Mouse (Mus musculus) spleen, postnatal 36 days (tissue): ENCODE data around the gene Ccdc9b.

Source experiments
- DNase-seq, 2 experiments: peaks; one replicate each; pipeline ENCODE4 v3.0.0; 2022; ENCODE audit warnings: low spot score in 2 of 2, mixed read lengths in 1 of 2

Gene Ccdc9b

DNA sequence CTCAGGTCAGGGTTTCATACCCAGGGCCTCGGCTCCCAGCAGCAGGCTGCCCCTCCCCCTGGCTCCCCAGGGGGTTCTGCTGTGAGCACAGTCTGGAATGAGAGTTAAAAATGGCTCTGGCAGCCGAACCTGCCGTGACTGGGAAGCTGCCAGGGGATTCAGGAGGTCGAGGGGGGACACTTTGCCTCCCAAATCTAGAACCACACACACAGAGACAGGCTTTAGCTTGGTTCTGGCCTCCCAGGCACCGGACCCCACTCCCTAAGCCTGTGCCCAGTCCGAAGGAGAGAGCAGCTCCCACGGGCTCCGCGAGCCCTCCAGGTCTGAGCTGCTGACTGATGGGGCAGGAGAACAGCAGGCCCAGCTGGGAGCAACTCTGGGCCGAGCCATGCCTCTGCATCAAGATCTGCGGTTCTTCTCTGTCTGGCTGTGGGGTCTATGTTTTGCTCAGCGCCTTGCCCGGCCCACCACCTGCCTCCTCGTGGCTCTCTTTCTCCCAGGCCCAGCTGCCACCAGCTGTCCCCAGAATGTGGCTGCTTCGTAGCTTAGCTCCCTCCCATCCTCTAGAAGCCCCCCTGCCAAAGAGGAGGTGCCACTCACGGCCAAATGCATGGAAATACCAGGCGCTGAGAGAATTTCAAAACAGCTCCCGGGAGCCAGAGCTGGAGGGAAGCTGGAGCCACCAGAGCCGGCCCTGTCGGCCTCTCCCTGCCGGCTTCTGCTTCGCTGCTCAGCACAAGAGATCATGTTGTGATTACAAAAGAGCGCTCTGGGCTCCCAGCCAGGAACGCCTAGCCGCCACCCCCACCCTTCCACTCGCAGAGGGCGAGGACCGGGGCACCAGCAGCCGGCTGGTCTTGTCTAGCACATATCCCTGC is at the start of gene Ccdc9b:
Ccdc9b (minus strand) TSS at position 756 of the 878 bp plus-strand sequence.
- DNase-seq: peak; percentile 67 to 70

DNA sequence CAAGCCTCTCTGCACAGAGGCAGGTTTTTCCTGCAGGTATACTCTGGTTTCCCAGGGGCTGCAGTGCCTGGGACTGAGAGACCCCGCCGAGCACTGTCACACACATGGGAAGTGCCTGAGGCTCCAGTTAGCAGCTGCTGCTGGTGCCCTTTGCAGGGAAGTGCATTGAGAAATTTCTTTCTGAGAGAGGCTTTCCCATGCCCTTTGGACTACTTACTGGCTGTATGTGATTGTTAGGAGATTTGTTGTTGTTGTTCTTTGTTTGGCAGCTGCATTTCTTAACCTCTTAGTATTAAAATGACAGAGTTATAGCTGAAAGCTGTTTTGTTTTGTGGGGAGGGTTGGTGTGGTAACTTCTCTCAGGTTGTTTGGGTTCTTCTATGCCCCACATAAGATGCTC is 48.4 kb upstream of the Ccdc9b start:
- DNase-seq: no peak

DNA sequence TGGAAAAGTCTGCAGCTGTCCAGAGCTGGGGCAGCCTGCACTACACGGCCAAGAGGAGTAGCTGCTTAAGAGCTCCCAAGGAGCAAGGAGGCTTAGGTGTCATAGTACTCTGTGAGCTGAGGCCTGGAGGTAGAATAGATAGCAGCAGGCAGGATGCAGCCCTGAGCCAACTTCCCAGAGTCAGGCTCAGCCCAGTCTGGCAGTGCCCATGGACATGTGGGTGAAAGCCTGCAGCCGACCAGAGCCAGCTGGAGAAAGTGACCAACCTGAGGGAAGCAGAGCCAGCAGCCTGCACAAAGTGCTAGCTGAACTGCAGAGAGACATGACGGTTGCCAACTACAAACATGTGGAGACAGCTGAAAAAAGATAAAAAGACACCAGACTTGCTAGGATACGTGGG is 44.4 kb upstream of the Ccdc9b start:
- no peak for DNase-seq

DNA sequence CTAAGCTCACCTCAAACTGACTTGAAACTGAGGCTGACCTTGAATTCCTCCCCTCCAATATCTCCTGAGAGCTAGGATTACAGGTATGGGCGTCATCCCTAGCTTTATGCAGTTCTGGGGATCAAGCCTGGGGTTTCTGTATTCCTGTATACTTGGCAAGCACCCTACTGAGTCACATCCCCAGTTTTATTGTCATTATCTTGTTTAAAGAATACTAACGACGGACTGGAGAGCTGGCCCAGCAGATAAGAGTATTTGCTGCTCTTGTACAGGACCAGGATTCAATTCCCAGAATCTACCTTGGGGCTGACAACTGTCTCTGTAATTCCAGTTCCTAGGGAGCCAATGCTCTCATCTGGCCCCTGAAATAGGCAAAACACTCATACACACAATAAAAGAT is 43.3 kb upstream of the Ccdc9b start:
- no peak for DNase-seq

DNA sequence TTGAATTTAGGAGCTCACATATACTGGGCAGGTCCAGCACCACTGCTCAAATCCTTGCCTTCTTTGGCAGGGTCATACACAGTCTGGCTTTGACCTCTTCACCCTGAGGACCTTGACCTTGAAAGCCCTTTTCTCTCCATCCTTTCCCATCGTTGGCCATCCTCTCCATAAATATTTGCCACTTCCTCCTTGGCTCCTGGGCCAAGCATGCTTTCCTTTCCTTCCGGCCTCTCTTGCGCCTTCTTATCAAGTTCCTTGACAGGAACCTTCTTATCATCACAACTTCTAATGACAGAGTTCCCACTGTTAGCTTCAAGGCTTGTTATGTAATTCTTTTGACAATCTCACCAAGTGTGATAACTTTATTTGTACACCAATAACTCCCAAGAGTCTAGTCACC is 42.7 kb upstream of the Ccdc9b start:
- DNase-seq: no peak

DNA sequence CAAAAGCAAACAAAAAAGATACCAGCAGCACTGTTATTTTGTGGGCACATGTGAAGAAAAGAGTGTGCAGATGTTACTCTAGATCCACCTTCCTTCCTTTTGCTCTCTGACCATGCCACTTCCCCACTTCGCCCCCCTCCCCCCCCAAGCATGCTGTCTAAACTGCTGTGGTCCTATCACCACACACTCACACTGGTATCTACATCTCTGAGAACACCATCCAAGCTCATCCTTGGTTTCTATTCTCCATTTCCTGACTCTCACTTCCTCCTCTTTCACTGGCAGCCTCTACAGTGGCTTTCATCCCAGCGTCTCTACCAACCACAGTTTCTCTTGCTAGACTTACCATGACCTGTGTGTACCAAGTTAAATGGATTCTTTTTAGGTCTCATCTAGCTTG is 42.0 kb upstream of the Ccdc9b start:
- DNase-seq: peak; percentile 49 to 59

DNA sequence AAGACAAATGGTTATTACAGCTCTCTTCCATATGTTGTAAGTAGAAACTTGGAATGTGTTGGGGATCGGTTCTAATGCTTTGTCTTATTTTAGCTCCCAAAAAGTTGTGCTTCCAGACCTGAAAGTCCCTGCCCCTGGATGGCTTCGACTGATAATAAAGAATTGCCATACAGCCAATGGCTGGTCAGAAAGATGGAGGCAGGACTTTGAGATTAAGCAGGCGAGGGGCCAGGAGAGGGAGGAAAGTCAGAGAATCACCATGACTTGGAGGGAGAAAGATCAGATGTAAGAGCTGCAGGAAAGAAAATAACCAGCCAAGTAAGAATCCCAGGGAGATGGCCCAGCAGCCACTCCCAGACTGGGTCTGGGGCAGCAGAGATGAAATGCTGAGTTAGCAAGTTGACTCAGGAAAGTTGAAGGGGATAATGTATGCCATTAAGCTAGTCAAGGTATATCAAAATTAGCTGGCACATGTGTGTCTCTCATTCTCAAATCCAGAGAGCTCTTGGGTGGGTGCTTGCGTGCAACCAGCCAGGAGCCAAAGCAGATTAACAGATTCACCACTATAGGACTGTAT is 40.2 kb upstream of the Ccdc9b start:
- no peak for DNase-seq

DNA sequence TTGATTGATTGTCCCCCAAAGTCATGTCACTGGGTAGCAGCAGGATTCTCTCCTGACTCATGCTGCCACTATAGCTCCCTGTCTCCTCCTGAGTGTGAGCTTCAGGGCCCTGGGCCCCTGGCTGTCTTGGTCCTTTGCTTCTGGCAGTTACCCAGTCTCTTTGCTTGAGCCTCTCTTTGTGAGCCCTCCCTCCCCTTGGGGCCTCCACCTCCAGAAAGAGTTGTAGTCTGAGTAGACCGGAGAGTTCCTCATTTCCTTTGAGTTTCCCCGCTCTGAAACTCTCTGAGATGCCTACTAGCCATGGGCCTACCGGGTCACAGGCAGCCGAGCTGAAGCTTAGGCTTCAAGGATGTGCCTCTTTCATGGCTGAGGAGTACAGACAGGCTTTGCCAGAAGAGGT is 31.2 kb upstream of the Ccdc9b start:
- DNase-seq: no peak

DNA sequence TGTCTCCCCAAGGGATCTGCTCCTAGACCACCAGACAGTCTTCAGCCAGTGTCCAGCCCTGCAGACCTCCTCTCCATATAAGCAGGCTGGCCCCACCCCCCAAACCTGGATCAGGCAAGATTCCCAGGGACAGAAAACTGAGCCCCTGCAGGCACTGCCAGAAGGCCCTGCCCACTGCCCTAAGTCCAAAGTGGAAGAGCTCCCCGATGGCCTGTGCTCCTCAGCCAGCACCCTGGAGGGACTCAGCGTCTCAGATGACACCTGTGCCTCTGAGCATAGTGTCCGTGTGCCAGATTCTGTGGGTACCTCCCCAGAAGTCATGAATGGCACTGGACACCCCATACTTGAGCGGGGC is 29.8 kb upstream of the Ccdc9b start:
- no peak for DNase-seq

DNA sequence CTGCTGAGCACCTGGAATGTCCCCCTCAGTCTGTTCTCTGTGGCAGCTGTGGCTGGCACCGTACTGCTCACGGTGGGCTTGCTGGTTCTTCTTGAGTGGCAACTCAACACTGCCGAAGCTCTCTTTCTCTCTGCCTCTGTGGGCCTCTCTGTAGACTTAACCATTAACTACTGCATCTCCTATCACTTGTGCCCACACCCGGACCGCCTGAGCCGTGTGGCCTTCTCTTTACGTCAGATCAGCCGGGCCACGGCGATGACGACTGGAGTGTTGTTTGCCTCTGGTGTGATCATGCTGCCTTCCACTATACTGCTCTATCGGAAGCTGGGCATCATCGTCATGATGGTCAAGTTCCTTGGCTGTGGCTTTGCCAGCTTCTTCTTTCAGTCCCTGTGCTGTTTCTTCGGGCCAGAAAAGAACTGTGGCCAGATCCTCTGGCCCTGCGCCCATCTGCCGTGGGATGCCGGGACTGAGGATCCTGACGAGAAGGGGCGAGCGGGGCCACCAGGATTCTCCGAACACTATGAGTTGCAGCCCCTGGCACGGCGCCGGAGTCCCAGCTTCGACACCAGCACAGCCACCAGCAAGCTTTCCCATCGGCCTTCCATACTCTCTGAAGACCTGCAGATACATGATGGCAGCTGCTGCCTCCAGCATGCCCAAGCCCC is 29.3 kb upstream of the Ccdc9b start:
- DNase-seq: no peak

DNA sequence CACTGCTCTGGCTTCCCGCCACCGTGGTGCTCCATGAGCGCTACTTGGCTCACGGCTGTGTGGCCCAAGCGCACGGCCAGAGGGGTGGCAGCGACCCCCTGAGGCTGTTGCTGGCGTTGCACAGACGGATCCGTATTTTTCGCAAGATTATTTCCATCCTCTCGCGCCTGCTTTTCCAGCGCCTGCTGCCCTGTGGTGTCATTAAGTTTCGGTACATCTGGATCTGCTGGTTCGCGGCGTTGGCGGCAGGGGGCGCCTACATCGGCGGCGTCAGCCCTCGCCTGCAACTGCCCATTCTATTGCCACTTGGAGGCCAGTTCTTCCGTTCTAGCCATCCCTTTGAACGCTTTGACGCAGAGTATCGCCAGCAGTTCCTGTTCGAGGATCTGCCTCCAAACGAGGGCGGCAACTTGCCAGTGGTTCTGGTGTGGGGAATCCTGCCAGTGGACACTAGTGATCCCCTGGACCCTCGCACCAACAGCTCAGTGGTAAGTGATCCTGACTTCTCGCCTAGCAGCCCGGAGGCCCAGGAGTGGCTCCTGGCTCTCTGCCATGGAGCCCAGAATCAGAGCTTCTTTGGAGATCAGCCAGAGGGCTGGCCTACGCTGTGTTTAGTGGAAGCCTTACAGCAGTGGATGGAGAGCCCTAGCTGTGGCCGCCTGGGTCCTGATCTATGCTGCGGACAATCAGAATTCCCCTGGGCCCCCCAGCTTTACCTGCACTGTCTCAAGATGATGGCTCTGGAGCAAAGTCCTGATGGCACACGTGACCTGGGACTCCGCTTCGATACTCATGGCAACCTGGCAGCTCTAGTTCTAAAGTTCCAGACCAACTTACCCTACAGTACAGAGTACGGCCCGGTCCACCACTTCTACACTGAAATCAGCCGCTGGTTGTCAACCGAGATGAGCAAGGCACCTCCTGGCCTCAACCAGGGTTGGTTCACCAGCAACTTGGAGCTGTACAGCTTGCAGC is 28.4 kb upstream of the Ccdc9b start:
- DNase-seq: peak; percentile 34 to 38

DNA sequence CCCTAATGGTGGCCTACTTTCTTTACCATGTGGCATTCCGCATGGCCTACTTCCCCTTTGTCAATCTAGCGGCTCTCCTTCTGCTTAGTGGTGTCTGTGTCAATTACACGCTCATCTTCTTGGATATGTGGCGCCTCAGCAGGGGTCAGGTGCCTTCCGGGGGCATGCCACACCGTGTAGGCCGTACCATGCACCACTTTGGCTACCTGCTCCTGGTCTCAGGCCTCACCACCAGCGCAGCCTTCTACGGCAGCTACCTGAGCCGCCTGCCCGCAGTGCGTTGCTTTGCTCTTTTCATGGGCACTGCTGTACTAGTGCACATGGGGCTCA is 27.7 kb upstream of the Ccdc9b start:
- DNase-seq: no peak

DNA sequence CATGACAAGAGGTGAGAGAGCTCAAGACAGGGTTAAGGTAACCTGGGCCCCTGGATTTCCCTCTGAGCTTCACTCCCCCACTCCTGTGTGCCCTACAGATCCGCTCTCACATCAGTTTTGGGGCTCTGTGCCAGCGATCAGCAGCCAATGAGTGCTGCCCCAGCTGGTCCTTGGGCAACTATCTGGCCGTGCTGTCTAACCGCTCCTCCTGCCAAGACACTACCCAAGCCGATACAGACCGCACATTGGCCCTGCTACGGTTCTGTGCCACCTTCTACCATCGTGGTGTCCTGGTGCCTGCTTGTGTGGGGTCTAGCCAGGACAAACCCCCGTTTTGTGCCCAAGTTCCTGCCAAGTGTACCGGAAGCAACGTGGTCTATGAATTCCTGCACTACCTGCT is 27.0 kb upstream of the Ccdc9b start:
- DNase-seq: no peak

DNA sequence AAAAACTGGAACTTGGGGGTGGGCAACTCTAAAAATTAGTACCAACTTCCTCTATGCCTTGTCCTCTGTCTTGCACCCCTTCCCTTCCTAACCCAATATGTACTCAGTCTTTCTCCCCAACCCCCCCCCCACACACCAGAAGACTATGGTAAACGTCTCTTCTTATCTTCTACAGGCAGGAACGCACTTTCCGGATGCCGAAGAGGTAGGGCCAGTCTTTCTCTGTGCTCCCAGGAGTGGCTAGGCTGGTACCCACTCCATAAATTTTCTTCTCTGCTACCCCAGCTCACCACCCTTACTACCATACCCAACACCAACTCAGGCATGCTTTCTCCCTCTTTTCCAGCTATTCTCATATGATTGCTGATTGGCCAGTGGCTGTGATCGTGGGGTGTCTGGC is 24.1 kb upstream of the Ccdc9b start:
- no peak for DNase-seq

DNA sequence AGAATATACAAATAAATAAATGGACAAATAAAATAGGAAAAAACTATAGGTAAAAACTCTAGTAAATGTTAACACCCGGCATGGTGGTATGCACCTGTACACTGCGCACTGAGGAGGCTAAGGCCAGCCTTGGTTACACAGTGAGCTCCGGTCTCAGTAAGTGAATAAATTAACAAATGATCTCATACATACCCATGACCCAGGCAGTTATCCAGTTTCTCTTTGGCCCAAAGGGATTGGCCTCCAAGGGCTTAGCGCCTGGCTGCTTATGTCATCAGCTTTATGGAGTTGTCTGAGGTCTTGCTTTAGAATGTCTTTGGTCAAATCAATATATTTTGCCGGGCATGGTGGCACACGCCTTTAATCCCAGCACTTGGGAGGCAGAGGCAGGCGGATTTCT is 21.2 kb upstream of the Ccdc9b start:
- no peak for DNase-seq

DNA sequence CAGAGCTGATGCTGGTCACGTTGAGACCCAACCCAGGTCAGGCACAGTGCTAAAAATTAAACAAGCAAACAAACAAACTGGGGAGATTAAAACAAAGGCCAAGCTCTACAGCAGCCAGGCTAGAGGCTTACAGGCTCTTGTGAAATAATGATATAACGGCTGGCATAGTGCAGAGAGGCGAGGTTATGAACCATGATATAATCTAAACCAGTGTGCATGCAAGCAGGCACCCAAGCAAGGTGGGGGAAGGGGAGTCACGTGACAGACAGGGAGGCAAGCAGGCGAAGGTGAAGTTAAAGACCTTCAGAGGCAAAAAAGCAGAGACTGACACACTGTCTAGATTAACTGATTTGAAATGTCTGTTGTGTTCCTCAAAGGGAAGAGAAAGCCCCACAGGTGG is 20.6 kb upstream of the Ccdc9b start:
- no peak for DNase-seq

DNA sequence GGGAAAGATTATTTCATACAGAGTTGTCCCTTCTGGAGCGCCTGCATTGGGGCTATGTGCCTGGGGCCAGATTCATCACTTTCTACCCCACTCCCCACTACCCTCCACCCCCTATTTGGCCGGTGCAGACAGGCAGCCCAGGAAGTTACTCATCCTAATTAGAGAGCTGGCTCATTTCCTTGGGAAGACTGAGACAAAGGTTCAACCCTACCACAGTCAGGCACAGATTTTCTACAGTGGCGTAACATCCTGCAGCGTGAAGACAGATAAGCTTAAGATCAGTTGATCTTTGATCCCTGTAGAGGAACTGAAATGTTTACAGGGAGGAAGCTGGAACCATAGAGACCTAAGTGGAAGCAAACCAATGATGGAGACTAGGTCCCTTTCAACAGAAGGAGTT is 19.8 kb upstream of the Ccdc9b start:
- DNase-seq: no peak

DNA sequence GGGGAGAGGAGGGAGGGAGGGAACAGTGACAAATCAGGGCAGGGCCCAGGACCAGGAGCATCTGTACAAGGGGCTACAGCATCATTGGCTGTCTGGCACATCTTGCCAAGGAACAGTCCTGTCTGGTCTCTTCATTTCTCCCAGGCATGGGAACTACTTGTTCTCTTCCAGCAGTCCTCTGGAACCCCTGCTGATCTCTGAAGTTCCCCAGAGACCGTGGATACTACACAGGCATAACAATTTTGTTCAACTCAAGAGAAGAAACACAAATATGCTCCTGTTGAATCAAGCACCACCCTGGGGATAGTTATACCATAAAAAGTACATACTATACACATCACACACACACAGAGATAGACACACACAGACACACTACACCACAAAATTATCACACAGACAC is 18.7 kb upstream of the Ccdc9b start:
- DNase-seq: no peak

DNA sequence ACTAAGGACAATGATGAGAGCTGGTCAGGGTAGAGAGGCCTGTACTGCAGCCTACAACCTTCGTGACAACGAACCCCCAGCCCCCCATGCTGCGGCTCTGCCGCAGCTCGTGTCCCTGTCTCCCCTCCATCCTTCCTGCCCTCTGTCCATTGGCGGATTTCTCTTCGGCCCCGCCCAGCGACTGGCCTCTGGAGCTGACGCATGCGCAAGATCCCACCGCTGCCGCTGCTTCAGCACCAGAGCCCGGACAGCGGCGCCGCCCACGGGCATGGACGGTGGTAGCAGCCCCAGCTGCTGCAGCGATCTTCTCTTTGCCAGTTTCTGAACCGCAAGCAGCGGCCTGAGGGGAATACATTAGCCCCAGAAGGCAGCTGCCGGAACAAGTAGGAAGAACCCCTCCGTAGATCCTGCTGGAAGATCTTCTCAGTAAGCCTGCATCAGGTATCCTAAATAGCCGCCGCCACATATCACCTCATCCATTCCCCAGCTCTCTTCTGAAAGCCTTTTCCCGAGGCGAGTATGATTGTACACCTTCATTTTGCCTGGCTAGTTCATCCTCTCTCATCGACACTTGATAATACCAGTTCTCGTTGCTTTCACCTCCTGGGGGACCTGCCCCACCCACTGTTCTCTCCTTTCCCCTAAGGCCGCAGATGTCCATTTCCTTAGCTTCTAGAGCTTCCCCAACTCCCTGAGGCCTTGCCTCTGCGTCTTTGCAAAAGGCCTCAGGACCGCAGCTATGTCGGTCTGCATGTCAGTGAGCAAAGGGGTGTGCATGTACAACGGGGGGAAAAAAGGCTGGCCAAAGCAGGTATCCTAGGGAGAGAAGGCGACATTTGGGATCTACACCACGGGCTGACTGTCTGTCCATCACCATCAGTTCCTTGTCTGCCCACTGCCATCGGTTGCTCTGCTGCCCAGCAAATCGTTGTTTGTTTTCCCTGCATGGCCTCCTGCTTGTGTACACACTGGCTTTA is 17.3 kb upstream of the Ccdc9b start, which contains the start of gene Disp2:
Disp2 (plus strand) TSS at position 216 of the 977 bp plus-strand sequence.
- peak; percentile 77 to 83 for DNase-seq

DNA sequence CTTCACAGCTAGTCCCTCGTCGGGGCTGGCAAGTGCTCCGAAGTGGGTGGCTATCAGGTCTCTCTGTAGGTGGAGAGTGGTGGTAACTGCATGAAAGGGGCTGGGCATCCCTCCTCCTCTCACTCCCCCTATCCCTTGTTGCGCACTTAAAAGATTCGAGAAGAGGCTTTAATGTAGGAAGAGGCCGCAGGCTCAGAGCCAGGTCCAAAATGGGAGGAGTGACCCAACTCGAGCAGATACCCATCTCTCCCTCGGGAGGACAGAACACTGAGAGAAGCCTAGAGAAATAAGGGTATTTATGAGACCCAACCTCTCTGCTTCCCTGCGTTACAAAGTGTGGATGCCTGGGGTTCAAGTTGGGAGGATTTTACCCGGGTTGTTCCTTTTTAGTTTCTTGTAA is 16.6 kb upstream of the Ccdc9b start:
- DNase-seq: no peak

DNA sequence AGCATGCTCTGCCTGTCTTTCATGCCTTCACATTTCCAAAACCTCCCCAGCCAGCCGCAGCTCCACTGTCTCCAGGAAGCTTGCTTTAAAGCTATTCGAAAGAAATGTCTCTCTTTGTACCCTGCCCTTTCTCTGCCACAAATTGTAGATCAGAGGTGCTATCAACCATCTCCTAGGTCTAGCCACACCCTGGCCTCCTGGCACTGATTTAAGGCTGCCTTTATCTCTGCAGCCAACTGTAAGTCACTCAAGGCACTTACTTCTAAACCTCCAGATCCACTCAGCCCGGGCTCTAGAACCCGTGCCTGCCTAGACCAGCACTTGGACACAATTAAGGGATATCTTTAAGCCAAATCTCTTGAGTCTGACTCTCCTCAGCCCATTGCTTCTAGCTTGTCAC is 16.0 kb upstream of the Ccdc9b start:
- no peak for DNase-seq
